29 mouse cellular contexts compared by ENCODE assay signal in genomic region chr7:48810652-48811051, GRCm38 (mm10). TPM values are rescaled to one million over a fixed set of nuclear protein-coding genes. Genes with fewer than 3 reads are reported as not detected.
A peak's percentile ranks its signal among the peaks of the same experiment; 100 is the strongest.
DNase-seq lines count a peak whose midpoint lies in the region; ATAC-seq and TF ChIP-seq lines count a peak whose summit lies in the region.
"Had no signal": no experiment of that assay in that cellular context is flagged by ENCODE, and none has a peak within 500 bp of the region (broad histone marks: within the 10 kb centered on the region; RNA-seq: fewer than 3 reads in every experiment).

No protein-coding gene starts in this region.

- H3K27me3 ChIP-seq in liver, adult 2 months (ENCODE audit: control insufficient read depth, insufficient read depth, low read length): no peaks in the 10 kb centered on the region
- H3K27me3 ChIP-seq in liver, embryonic 11.5 days (replicated peaks; ENCODE audit: control insufficient read depth, insufficient read depth, low read length): no peaks in the 10 kb centered on the region
- H3K27me3 ChIP-seq in liver, postnatal 0 days (ENCODE audit: insufficient read depth, low read length): no peaks in the 10 kb centered on the region
- H3K27me3 ChIP-seq: CH12.LX; embryonic facial prominence, embryonic 13.5 days; embryonic facial prominence, embryonic 15.5 days; forebrain, embryonic 12.5 days; Patski had no signal

- H3K27ac ChIP-seq in liver, adult 2 months (replicated peaks; ENCODE audit: insufficient read depth, low read depth, low read length): no peak overlapping the region
- no peak overlapping the region for H3K27ac ChIP-seq in liver, embryonic 11.5 days (ENCODE audit: low read depth, low read length)
- no peak overlapping the region for H3K27ac ChIP-seq in liver, postnatal 0 days (ENCODE audit: low read depth)
- H3K27ac ChIP-seq: embryonic facial prominence, embryonic 13.5 days; embryonic facial prominence, embryonic 15.5 days; forebrain, embryonic 10.5 days; forebrain, embryonic 12.5 days had no signal

- no peak for TF ChIP-seq POLR2A in liver, adult 2 months (IDR thresholded peaks at IDR 0.05; ENCODE audit: extremely low read depth, insufficient read depth, low read length)

- no peak overlapping the region for H3K9ac ChIP-seq in liver, adult 2 months (ENCODE audit: low read depth, low read length)
- no peak overlapping the region for H3K9ac ChIP-seq in liver, embryonic 11.5 days (ENCODE audit: low read depth, low read length)
- no peak overlapping the region for H3K9ac ChIP-seq in liver, postnatal 0 days (replicated peaks)
- H3K9ac ChIP-seq: embryonic facial prominence, embryonic 13.5 days; embryonic facial prominence, embryonic 15.5 days; forebrain, embryonic 12.5 days had no signal

- WGBS in liver, adult 2 months: 63% methylated on average over 1 of the region's 1 CpGs
- WGBS in liver, embryonic 11.5 days: 91% methylated on average over 1 of the region's 1 CpGs
- 82% methylated on average over 1 of the region's 1 CpGs for WGBS in liver, postnatal 0 days (ENCODE audit: insufficient replicate concordance)

- no peak for ATAC-seq in liver, embryonic 11.5 days (replicated peaks; ENCODE audit: low FRiP score)
- ATAC-seq in liver, postnatal 0 days: peak; percentile 50
- ATAC-seq: activated CD4-positive, CD25-positive, alpha-beta regulatory T cell, adult 4 months; CD4-positive, CD25-positive, alpha-beta regulatory T cell, adult 4 months; forebrain, embryonic 14.5 days; forebrain, embryonic 16.5 days; Patski had no signal

- TF ChIP-seq CTCF in liver, adult 2 months (IDR thresholded peaks at IDR 0.05; ENCODE audit: low read depth, low read length): no peak
- no peak for TF ChIP-seq CTCF in liver, postnatal 0 days (IDR thresholded peaks at IDR 0.05; ENCODE audit: low read depth)

- TF ChIP-seq EP300 in liver, postnatal 0 days (IDR thresholded peaks at IDR 0.05; ENCODE audit: low read depth): no peak

- H3K9me3 ChIP-seq in liver, embryonic 11.5 days (ENCODE audit: control insufficient read depth, low read length): no peaks in the 10 kb centered on the region
- H3K9me3 ChIP-seq in liver, postnatal 0 days (ENCODE audit: low read length): no peaks in the 10 kb centered on the region
- H3K9me3 ChIP-seq: embryonic facial prominence, embryonic 13.5 days; embryonic facial prominence, embryonic 15.5 days; forebrain, embryonic 10.5 days; forebrain, embryonic 12.5 days; G1E had no signal

- no peaks in the 10 kb centered on the region; the same call in 1 of the 2 replicates for H3K79me2 ChIP-seq in liver, adult 2 months (ENCODE audit: control insufficient read depth, insufficient read depth, low read length)

- H3K4me2 ChIP-seq in liver, embryonic 11.5 days: no peak overlapping the region
- H3K4me2 ChIP-seq in liver, postnatal 0 days (ENCODE audit: low read depth, low read length): no peak overlapping the region
- H3K4me2 ChIP-seq: embryonic facial prominence, embryonic 13.5 days; embryonic facial prominence, embryonic 15.5 days; forebrain, embryonic 12.5 days had no signal

- H3K4me3 ChIP-seq in liver, adult 2 months (ENCODE audit: insufficient read depth, low read depth, low read length): no peak overlapping the region
- no peak overlapping the region for H3K4me3 ChIP-seq in liver, embryonic 11.5 days (ENCODE audit: low read depth, low read length)
- H3K4me3 ChIP-seq in liver, postnatal 0 days (ENCODE audit: low read depth, low read length): no peak overlapping the region
- H3K4me3 ChIP-seq: embryonic facial prominence, embryonic 13.5 days; embryonic facial prominence, embryonic 15.5 days; erythroblast, embryonic 14.5 days; forebrain, embryonic 10.5 days; forebrain, embryonic 12.5 days had no signal

- H3K4me1 ChIP-seq in liver, adult 2 months (ENCODE audit: control insufficient read depth, insufficient read depth, low read length): peaks cover 12% of the 10 kb centered on the region
- H3K4me1 ChIP-seq in liver, embryonic 11.5 days (replicated peaks; ENCODE audit: control insufficient read depth, insufficient read depth, low read length): no peaks in the 10 kb centered on the region
- H3K4me1 ChIP-seq in liver, postnatal 0 days (ENCODE audit: insufficient read depth): no peaks in the 10 kb centered on the region
- H3K4me1 ChIP-seq: embryonic facial prominence, embryonic 13.5 days; embryonic facial prominence, embryonic 15.5 days; forebrain, embryonic 10.5 days; forebrain, embryonic 12.5 days had no signal

- H3K36me3 ChIP-seq in liver, adult 2 months (ENCODE audit: control insufficient read depth, insufficient read depth, low read length): peaks cover 20% of the 10 kb centered on the region
- peaks cover 15% of the 10 kb centered on the region for H3K36me3 ChIP-seq in liver, embryonic 11.5 days (ENCODE audit: control insufficient read depth, insufficient read depth, low read length)
- H3K36me3 ChIP-seq in liver, postnatal 0 days (replicated peaks; ENCODE audit: insufficient read depth, low read length): peaks cover 39% of the 10 kb centered on the region

- peak; percentile 91 for DNase-seq in liver, adult 2 months (ENCODE audit: extremely low read depth, low read depth, low spot score)
- DNase-seq in liver, embryonic 11.5 days (ENCODE audit: low spot score): no peak
- no peak for DNase-seq in liver, postnatal 0 days
- no peak for DNase-seq in liver
- DNase-seq in adipocyte (ENCODE audit: low spot score): peak; percentile 3
- DNase-seq in thymus, postnatal 25 days: no peak
- DNase-seq: adrenal gland, adult 2 months; adrenal gland, postnatal 10 days; adrenal gland, postnatal 25 days; cerebellum, adult 11 months; cerebellum, adult 18-20 months; cerebellum, adult 8-10 months; cerebellum, adult 9-11 months; cerebellum, postnatal 14 days; cerebellum, postnatal 36 days; embryo, embryonic 11 days had no signal

RNA-seq across cellular contexts. Expression of gene Zdhhc13, which starts 21.8 kb away (rescaled TPM):
- 6.2 and 7.7 TPM in 2 replicates for total RNA-seq in liver, adult 2 months (2014; rRNA removed)
- polyA plus RNA-seq in liver, adult 2 months (2012; rRNA removed): 2.7 and 3.0 TPM in 2 replicates
- polyA plus RNA-seq in liver, embryonic 11.5 days (2014; fragmentation: Nextera tagmentation; extraction: Ambion mirVana): 32.1 and 34.3 TPM in 2 replicates
- 8.2 and 10.3 TPM in 2 replicates for polyA plus RNA-seq in liver, postnatal 0 days (2015; fragmentation: Nextera tagmentation; extraction: Ambion mirVana)

RNA-seq across cellular contexts. Expression of gene Csrp3, which starts 37.2 kb away (rescaled TPM):
- 16.8 and 44.6 TPM in 2 replicates for total RNA-seq in liver, adult 2 months (2014; rRNA removed)
- polyA plus RNA-seq in liver, adult 2 months (2012; rRNA removed): 10.9 and 11.4 TPM in 2 replicates
- polyA plus RNA-seq in liver, embryonic 11.5 days (2014; fragmentation: Nextera tagmentation; extraction: Ambion mirVana): 5.1 and 14.4 TPM in 2 replicates
- polyA plus RNA-seq in liver, postnatal 0 days (2015; fragmentation: Nextera tagmentation; extraction: Ambion mirVana): 0.85 and 2.5 TPM in 2 replicates
- total RNA-seq: adrenal gland, adult 2 months; adrenal gland, postnatal 25 days; G1E had no signal
- polyA plus RNA-seq: activated CD4-positive, CD25-positive, alpha-beta regulatory T cell, adult 4 months; adrenal gland, adult 2 months; brain, embryonic 14.5 days; CD4-positive, CD25-positive, alpha-beta regulatory T cell, adult 4 months; erythroblast, embryonic 14.5 days; forebrain, embryonic 10.5 days; forebrain, embryonic 14.5 days; forebrain, embryonic 16.5 days; G1E; Patski had no signal

Comparison
In these comparisons a context has a peak if more than half of its experiments do, and no peak if none do; other contexts are left out.
1. DNase-seq: peak in liver, adult 2 months (single experiment) and adipocyte (single experiment); none in liver, embryonic 11.5 days (single experiment), liver, postnatal 0 days (single experiment), liver (single experiment) and thymus, postnatal 25 days (single experiment).